Mouse (Mus musculus) testis, postnatal 10 days (tissue): ENCODE results near the gene Nolc1.

ENCODE experiments used
- DNase-seq: peaks from one replicate; pipeline ENCODE4 v3.0.0; 2021; ENCODE audit warnings: low spot score

The Nolc1 gene

GRCm38 (mm10) chr19:46042476-46043011 is 33.1 kb upstream of the Nolc1 start:
- no peak for DNase-seq

GRCm38 (mm10) chr19:46043380-46043779 is 32.3 kb upstream of the Nolc1 start:
- no peak for DNase-seq

GRCm38 (mm10) chr19:46044271-46044992 is 31.2 kb upstream of the Nolc1 start, which contains the start of gene Pprc1:
Gene Pprc1 (plus strand): TSS chr19:46044886.
- peak; percentile 67 for DNase-seq

DNA sequence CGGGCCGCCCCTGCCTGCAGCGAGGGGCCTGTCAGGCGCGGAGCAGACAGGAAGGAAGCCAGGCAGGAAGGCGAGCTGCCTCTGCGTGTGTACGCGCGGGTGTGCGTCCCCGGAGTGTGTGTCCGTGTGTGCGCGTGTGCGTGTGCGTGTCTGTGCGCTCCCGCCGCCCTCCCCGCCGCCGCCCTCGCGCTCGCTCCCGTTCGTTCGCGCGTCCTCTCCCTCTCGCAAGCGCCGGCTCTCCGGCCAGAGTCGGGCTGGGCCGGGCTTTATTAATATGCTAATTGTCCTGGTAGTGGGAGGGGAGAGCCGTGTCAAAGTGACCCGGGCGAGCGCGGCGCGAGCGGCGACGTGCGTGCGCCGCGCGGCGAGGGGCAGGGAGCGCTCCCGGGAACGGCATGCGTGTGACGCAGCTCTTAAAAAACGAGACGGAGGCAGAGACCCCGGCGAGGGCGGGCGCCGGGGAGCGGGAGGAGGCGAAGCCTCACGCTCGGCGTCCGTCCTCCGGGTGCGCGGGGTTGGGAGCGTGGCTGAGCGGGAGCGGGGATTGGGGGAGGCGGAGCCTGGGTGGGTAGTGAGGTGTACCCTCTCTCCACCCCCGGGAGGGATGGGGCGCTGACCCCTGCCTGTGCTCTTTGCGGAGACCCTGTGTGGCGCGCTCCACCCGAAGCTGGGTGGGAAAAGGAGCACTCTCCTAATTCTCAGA is 30.5 kb upstream of the Nolc1 start, which contains the start of gene Ldb1:
Gene Ldb1, minus strand, starts transcription at position 222 of the 703 bp plus-strand sequence.
- DNase-seq = peak; percentile 87

DNA sequence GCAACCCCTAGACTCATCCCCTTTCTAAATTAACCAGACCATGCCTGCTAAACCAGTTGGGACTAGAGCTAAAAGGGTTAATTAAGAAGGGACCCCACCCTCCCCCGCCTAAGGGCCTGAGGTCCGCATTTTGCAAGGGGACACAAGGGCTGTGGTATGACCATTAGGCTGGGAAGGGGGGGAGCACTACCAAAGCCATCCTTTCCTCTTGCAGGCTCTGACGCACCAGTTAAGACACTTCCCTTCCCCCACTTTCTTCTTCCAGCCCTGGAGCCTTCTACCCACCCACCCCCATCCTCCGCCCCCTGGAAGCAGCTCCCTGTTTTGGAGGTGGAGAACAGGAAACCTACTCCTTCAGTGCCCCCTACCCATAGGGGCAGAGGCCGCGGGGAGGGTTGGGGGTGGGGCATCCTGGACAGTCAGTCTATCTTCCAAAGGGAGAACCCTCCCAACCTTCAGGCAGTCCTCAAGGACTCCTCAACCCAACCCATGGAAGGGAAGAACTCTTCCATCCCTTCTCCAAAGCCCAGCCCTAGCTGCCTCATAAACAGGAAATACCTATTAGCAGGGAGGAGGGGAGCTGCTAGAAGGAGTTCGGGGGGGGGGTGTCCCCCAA is 29.9 kb upstream of the Nolc1 start:
- DNase-seq = peak; percentile 73

DNA sequence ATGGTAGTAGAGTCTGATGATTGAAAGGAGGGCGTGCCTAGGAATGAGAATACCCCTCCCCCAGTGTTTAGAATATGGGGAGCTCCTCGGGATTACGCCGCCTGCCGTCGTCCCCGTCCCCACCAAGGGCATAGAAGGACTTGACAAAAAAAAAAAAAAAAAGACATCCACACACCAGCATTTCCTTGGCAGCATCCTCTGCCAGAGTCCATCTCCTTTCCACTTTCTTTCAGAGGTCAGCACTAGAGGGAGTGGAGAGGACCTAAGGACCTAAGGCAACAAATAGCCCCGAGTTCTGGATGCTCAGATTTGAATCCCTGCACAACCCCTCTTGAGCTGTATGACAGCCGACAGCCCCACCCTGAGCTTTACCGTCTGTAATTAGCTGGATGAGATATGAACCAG is 29.0 kb upstream of the Nolc1 start:
- no peak for DNase-seq

DNA sequence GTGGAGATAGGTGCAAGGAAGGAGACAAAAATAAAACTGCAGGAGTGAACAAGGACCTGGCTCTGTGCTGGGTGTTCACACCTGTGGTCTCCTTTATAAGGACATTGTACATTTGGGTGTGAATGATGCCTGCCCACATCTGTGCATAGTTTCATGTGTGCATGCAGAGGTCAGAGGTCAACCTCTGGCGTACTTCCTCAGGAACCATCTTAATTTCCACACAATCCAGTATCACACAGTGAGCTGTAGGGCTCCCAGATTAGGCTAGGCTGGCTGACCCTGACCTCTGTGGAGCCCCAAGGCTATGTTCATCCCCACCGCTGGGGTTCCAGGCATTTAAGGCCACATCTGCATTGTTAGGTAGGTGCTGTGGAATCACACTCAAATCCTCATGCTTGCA is 28.2 kb upstream of the Nolc1 start:
- no peak for DNase-seq

DNA sequence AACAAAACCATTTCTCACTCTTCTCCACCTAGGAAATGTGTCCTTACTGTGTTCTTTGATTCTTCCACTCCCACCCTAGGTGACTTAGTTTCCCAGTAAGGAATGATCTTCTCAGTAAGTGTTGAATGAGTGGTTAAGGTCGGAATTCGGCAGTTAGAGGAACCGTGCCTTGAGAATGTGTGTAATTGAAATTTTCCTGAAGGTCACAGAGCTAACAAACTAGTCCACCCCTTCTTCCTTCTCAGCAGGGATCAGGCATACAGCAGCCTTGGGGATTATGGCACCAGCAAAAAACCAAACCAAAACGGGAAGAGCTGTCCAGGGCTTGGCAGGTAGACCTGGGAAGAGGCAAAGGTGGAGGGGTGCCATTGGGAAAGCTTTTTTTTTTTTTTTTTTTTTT is 26.5 kb upstream of the Nolc1 start:
- DNase-seq = no peak

- DNase-seq = no peak
Measured at GRCm38 (mm10) chr19:46050462-46050861, 25.2 kb upstream of the Nolc1 start.

DNA sequence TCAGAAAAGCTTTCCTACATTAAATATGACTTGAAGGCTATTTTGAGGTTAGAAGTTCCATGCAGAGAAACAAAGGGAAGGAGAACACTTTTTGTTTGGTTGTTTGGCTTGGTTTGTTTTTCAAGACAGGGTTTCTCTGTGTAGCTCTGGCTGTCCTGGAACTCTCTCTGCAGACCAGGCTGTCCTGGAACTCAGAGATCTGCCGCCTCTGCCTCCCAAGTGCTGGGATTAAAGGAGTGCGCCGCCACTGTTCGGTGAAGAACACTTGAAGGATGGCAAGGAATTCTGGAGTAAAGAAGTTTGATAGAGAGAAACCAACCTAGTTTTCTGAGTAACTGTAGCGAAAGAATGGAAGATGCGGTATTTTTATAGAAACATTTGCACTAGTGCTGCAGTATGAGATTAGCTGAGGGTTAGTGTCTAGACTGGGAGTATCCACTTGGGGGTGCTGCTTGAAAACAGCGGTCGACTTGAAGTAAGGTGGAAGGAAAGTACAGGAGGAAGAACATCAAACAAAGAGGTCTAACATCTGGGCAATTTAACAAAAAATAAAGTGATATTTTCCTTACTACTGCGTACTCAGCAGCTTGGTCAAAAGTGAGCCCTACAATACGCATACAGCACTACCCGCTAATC is 19.8 kb upstream of the Nolc1 start:
- DNase-seq = no peak

- DNase-seq = peak; percentile 92
Measured at GRCm38 (mm10) chr19:46056388-46056946, 19.2 kb upstream of the Nolc1 start.

- DNase-seq = peak; percentile 94
Measured at GRCm38 (mm10) chr19:46056947-46057607, 18.6 kb upstream of the Nolc1 start.

GRCm38 (mm10) chr19:46058466-46058865 is 17.2 kb upstream of the Nolc1 start:
- DNase-seq = no peak

DNA sequence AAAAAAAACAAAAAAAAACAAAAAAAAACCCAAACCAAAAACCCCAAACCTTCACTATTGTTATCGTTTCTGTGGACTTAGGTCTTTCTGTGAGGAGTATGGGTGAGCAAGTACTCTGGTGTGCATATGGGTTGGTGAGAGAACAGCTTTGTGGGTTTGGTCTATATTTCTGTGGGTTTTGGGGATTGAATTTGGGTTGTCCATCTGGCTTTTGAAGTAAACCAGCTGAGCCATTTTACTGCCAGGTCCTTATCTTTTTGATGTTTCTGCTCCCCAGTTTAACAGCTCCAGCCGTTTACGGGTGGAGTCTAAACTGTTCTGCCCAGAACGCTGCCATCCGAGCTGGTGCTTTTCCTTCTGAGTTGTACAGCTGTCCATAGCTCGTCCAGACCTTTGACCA is 14.8 kb upstream of the Nolc1 start:
- DNase-seq = no peak

DNA sequence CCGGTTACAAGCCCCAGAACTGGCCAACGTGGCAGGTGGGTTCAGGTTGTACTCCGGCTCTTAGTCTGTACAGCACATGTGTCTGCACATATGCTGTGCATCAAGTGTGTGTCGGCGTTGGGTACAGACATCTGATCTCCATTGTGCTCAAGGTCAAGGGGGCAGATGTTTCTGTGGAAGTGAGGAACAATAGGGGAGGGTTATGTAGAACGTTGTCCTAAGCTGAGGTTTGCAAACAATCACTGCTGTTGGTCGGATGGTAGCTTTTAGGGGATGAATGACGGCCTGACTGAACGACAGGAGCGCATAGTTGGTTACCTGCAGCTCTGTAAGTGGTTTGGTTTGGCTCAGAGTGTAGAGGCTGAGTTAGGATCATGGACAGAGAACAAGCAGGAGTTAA is 7.6 kb upstream of the Nolc1 start:
- DNase-seq = no peak

- DNase-seq = no peak
Measured at GRCm38 (mm10) chr19:46073285-46073684, 2.4 kb upstream of the Nolc1 start.

DNA sequence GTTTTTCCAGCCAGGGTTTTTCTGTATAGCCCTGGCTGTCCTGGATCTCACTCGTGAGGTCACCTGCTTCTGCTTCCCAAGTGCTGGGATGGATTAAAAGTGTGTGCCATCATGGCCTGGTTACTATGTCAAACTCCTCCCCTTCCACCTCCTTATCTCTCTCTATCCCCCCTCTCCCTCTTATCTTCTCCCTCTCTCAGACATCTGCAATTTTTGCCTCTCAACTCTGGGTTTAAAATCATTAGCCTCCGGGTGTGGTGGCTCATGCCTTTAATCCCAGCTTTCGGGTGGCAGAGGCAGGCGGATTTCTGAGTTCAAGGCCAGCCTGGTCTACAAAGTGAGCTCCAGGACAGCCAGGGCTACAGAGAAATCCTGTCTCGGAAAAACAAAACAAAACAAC is 1.4 kb upstream of the Nolc1 start:
- DNase-seq = no peak

GRCm38 (mm10) chr19:46078535-46078934 is 2.9 kb downstream of the Nolc1 start:
- no peak for DNase-seq

GRCm38 (mm10) chr19:46085185-46085584 is 9.5 kb downstream of the Nolc1 start:
- DNase-seq = no peak

- DNase-seq = peak; percentile 76
Measured at GRCm38 (mm10) chr19:46086337-46086736, 10.7 kb downstream of the Nolc1 start.

- DNase-seq = peak; percentile 77
Measured at GRCm38 (mm10) chr19:46087871-46088270, 12.2 kb downstream of the Nolc1 start.
